Mouse (Mus musculus) small intestine, adult 2 months (tissue): ENCODE data around the gene Dleu7. TPM values are rescaled to one million over a fixed set of nuclear protein-coding genes. Genes with fewer than 3 reads are reported as not detected.
A peak's percentile ranks its signal among the peaks of the same experiment; 100 is the strongest.

Experiments
- H3K27ac ChIP-seq: fragments of 200-500 bp; 2 replicates; pipeline ENCODE4 v1.5.1; 2012; ENCODE audit warnings: low read depth, low read length, control low read depth, inconsistent platforms; ENCODE audit not compliant: insufficient read depth
- H3K27me3 ChIP-seq: fragments of 200-500 bp; 2 replicates; pipeline ENCODE4 v1.6.1; 2012; ENCODE audit warnings: mild to moderate bottlenecking, moderate library complexity, low read length, inconsistent platforms; ENCODE audit not compliant: control insufficient read depth, insufficient read depth
- H3K36me3 ChIP-seq: fragments of 200-500 bp; 2 replicates; pipeline ENCODE4 v1.6.1; 2012; ENCODE audit warnings: mild to moderate bottlenecking, low read length, control low read depth, inconsistent platforms; ENCODE audit not compliant: control insufficient read depth, insufficient read depth
- H3K4me1 ChIP-seq: fragments of 200-500 bp; 2 replicates; pipeline ENCODE4 v1.6.1; 2012; ENCODE audit warnings: low read length, inconsistent platforms, mixed read lengths; ENCODE audit not compliant: control insufficient read depth, insufficient read depth, insufficient read length
- H3K4me3 ChIP-seq: fragments of 200-500 bp; 2 replicates; pipeline ENCODE4 v1.5.1; 2012; ENCODE audit warnings: low read depth, mild to moderate bottlenecking, control low read depth, inconsistent platforms, low read length, moderate library complexity
- CTCF ChIP-seq: fragments of 200-500 bp; IDR thresholded peaks from 2 replicates; pipeline ENCODE4 v1.5.1; 2012; ENCODE audit warnings: low read depth, mild to moderate bottlenecking, control low read depth, inconsistent platforms, low read length, moderate library complexity, mixed read lengths; ENCODE audit not compliant: insufficient replicate concordance, insufficient read length; ENCODE audit errors: extremely low read depth
- POLR2A ChIP-seq: fragments of 200-500 bp; IDR thresholded peaks from 2 replicates; pipeline ENCODE4 v1.6.1; 2012; ENCODE audit warnings: low read depth, mild to moderate bottlenecking, control low read depth, inconsistent platforms, low read length, moderate library complexity
- WGBS: fragments of 180-500 bp; shearing (Covaris S2); methylation state at CpG from one replicate; pipeline ENCODE4 v1.1.7; 2018; 5-methylcytosine and 5-hydroxymethylcytosine counted together
- polyA plus RNA-seq: library from polyadenylated mRNA; depleted of rRNA; stranded (reverse); fragments of >200 nt; gene quantifications from 2 replicates; pipeline ENCODE4 v1.2.3, GENCODE M21; 2012; rRNA removed

Gene Dleu7
- polyA plus RNA-seq = 0.39 and 0.41 TPM in 2 replicates

GRCm38 (mm10) chr14:62292488-62293339, at the start of gene Dleu7, which contains the start of gene Rnaseh2b:
TSS of gene Dleu7 (minus strand) at chr14:62293047.
TSS of gene Rnaseh2b (plus strand) at chr14:62292589.
- 3% methylated on average over 60 of the region's 60 CpGs for WGBS
- H3K4me3 ChIP-seq = peak within 1 kb of the TSS; percentile 46
- TF ChIP-seq CTCF (no peak), POLR2A (no peak)
- H3K27me3 ChIP-seq = peaks cover 8% of the 10 kb centered on the region; the same call in 1 of the 2 replicates
- no peak within 1 kb of the TSS for H3K27ac ChIP-seq
- H3K36me3 ChIP-seq = no peaks in the 10 kb centered on the region
- peaks cover 6% of the 10 kb centered on the region; the same call in 1 of the 2 replicates for H3K4me1 ChIP-seq

- no peaks in the 10 kb centered on the region for H3K4me1 ChIP-seq
Measured at GRCm38 (mm10) chr14:62341887-62342642, 49.2 kb upstream of the Dleu7 start.

GRCm38 (mm10) chr14:62339196-62339595, 46.3 kb upstream of the Dleu7 start:
- Histone ChIP-seq H3K4me3 (no peak overlapping the region), H3K4me1 (no peaks in the 10 kb centered on the region), H3K27ac (no peak overlapping the region), H3K36me3 (no peaks in the 10 kb centered on the region), H3K27me3 (no peaks in the 10 kb centered on the region)
- TF ChIP-seq POLR2A = no peak
- TF ChIP-seq CTCF = no peak
- 76% methylated on average over 1 of the region's 1 CpGs for WGBS

More at GRCm38 (mm10) chr14:62341887-62342642, 49.2 kb upstream of the Dleu7 start:
- Histone ChIP-seq H3K27me3 (no peaks in the 10 kb centered on the region), H3K27ac (no peak overlapping the region), H3K4me3 (no peak overlapping the region), H3K36me3 (no peaks in the 10 kb centered on the region)
- 65% methylated on average over 8 of the region's 8 CpGs for WGBS
- TF ChIP-seq POLR2A = no peak
- no peak for TF ChIP-seq CTCF

GRCm38 (mm10) chr14:62333909-62334687, 41.3 kb upstream of the Dleu7 start:
- H3K4me3 ChIP-seq = no peak overlapping the region
- no peak overlapping the region for H3K27ac ChIP-seq
- TF ChIP-seq POLR2A (no peak), CTCF (no peak)
- H3K4me1 ChIP-seq = no peaks in the 10 kb centered on the region; the same call in 1 of the 2 replicates
- no peaks in the 10 kb centered on the region for H3K36me3 ChIP-seq
- 78% methylated on average over 9 of the region's 9 CpGs for WGBS
- no peaks in the 10 kb centered on the region for H3K27me3 ChIP-seq

GRCm38 (mm10) chr14:62331866-62332619, 39.2 kb upstream of the Dleu7 start:
- Histone ChIP-seq H3K36me3 (no peaks in the 10 kb centered on the region), H3K27me3 (no peaks in the 10 kb centered on the region), H3K4me1 (no peaks in the 10 kb centered on the region; the same call in 1 of the 2 replicates), H3K4me3 (peak overlapping the region; percentile 100), H3K27ac (peak overlapping the region; percentile 78)
- WGBS = under 1% methylated on average over 62 of the region's 62 CpGs
- TF ChIP-seq POLR2A (no peak), CTCF (no peak)

GRCm38 (mm10) chr14:62331457-62331856, 38.6 kb upstream of the Dleu7 start:
- no peak for TF ChIP-seq POLR2A
- TF ChIP-seq CTCF = no peak
- Histone ChIP-seq H3K27ac (no peak overlapping the region), H3K36me3 (no peaks in the 10 kb centered on the region), H3K27me3 (no peaks in the 10 kb centered on the region), H3K4me1 (no peaks in the 10 kb centered on the region; the same call in 1 of the 2 replicates), H3K4me3 (peak overlapping the region; percentile 100)
- 11% methylated on average over 6 of the region's 6 CpGs for WGBS
